Mouse (Mus musculus) adrenal gland, adult (tissue): Measurements from ENCODE around the gene Fadd.

ENCODE experiments used
- DNase-seq, 2 experiments: peaks; one replicate each; pipeline ENCODE4 v3.0.0; 2022 to 2023; ENCODE audit warnings: low spot score in 1 of 2; ENCODE audit not compliant: inconsistent age in 2 of 2

Fadd gene

DNA sequence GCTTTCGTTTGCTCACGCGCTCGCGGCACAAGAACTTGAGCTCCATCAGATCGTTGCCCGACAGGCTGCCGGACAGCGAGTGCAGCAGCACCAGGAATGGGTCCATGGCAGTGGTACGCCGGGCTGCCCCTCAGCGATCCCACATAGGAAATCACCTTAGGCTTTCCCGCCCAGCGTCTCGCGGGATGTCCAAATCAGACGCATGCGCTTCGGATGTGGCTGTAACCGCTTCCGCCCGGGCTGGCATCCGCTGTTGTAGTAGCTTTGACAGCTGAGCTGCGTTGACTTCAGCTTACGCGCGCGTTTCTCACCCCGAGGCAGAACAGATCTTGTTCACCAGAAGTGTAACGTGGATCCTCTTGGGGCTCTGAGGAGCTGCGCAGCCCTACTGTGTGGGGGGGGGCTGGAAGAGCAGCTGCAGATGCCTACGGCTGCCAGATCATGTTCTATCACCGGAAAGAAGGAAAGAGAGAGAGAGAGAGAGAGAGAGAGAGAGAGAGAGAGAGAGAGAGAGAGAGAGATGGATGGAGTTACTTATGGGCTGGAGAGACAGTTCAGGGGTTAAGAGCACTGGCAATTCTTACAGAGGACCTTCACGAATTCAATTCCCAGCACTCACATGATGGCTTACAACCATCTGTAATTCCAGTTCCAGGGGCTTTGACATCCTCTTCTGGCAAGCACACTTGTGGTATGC, at the start of gene Fadd:
TSS of gene Fadd (minus strand) at position 180 of the 697 bp plus-strand sequence.
- peak; percentile 95 to 99 for DNase-seq

GRCm38 (mm10) chr7:144630622-144631021, 48.4 kb upstream of the Fadd start:
- DNase-seq: peak in 1 of 2 experiments; percentile 46

DNA sequence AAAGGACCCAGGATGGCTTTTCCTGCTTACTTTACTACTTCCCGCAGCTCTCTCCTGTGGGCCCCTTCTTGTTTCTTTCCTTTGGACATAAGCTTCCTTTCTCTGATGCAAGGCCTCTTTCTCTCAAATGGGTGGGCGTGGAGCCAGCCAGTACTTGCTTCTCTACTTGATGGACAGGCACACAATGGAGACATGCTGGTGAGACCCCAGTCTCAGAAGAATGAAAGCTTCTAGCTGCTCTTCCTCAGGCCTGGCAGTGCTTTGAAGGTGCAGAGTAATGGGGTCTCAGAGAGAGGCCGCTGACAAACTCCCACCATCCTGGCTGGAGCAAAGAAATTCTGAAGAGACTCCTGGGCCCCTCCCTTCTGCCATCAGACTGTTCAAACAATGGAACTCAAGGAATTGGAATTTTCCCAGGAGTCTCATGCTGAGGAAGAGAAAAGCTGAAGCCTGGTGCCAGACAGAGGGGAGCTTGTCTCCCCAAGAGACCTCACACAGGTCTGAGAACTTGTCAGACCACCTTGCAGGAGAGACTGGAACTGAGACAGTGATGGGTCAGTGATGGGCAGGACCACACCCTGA, 46.2 kb upstream of the Fadd start:
- DNase-seq: no peak

DNA sequence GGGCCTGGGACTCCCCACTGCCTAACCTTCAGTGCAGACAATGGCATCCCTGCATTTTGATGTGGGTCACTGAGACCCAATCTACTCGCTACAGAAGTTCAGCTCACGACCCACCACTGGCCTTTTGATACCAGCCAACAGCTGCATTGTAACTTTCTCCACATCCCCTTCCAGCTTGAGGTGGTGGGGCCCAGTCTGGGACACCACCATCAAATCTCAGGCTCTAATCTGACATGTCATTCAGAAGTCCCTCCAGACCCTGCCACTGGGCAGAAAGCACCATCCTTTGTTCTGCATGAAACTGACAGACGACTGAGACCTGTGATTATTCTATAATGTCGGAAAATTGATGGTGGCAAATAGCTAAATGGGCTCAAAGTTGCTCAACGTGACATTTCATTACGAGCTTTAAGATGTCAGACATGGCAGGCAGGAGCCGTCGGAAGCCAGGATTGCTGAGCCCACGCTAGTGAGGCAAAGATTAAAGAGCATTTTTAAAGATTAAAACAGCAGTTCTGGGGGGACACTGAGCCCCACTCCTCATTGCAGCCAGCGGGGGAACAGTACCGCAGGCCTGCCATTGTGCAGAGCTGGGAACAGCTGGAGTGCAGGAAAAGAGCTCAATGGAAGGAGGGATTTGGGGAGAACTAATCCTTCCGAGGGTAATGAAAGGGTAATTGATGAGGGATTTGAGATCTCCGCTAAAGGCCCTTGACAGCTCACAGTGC, 45.5 kb upstream of the Fadd start:
- no peak for DNase-seq

DNA sequence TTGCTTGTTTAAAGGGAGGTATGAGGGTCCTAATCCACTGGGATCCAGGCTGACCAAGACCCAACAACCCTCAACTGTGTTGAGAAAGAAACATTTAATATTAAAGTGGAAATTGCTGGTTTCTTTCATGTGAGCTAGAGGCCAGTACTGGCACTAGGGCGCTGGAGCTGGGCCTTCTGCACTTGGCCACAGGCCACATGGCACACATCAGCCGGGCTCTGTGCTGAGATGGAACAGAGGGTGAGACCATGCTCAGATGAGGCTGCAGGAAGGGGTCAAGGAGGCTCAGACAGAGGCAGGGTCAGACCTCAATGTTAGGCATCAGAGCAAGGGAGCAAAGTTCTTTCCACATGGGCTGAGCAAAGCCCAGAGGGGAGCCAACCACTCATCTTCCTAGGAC, 43.8 kb upstream of the Fadd start:
- DNase-seq: peak in 1 of 2 experiments; percentile 62

- DNase-seq: peak; percentile 84 to 90
Measured at GRCm38 (mm10) chr7:144620721-144621681, 38.7 kb upstream of the Fadd start.

DNA sequence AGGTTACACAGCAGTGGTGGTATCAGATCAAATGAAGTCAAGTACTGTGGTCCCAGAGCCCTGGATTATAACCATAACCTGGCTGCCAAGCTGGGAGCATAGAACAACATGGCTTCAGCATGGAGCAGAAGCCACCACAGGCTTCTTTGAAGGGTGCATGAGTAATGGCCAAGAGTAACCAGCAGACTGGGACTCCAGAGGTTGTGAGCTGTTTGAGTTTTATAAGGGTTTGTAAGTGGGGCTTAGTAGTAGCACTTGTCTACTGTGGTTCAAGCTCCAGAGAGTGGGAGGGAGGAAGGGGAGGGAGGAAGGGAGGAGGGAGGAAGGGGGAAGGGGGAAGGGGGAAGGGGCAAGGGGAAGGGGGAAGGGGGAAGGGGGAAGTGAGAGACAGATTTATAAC, 38.1 kb upstream of the Fadd start:
- DNase-seq: no peak

- DNase-seq: peak in 1 of 2 experiments; percentile 69
Measured at GRCm38 (mm10) chr7:144615343-144615742, 33.1 kb upstream of the Fadd start.

- no peak for DNase-seq
Measured at GRCm38 (mm10) chr7:144612829-144613228, 30.6 kb upstream of the Fadd start.

GRCm38 (mm10) chr7:144612351-144612750, 30.1 kb upstream of the Fadd start:
- DNase-seq: no peak

- no peak for DNase-seq
Measured at GRCm38 (mm10) chr7:144611595-144611994, 29.3 kb upstream of the Fadd start.

DNA sequence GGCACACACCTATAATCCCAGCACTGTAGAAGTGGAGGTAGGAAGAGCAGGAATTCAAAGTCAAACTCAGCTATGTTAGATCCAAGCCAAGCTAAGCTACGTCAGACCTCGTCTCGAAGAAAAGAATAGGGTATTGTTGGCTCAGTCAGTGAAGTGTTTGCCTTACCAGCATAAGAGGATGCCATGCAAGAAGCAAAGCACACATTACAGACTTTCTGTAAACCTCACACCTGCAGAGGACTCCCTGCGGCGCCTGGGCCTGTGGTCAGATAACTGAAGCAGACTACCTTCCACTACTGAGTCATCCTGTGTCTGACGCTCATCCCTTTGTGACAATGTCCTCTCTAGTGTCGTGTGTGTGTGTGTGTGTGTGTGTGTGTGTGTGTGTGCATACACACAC, 27.3 kb upstream of the Fadd start:
- no peak for DNase-seq

GRCm38 (mm10) chr7:144607862-144608261, 25.6 kb upstream of the Fadd start:
- DNase-seq: no peak

DNA sequence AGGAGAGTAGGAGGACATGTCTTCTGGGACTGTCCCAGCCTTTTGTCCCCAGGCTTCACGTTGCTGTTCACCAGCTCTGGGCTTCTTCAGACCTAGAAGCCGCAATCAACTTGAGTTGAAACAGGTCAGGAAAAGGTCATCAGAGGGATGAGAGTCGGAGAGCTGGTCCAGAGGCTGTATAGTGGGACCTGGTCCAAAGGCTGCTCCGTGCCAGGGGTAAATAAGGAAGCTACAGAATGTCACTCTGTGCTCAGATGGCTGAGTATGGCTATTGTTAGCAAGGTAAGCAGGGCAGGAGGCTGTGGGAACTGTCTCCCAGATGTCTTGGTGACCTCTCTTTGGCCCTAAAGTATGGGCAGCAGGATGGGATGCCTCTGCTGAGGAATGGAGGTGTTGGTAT, 22.5 kb upstream of the Fadd start:
- no peak for DNase-seq

- DNase-seq: no peak
Measured at GRCm38 (mm10) chr7:144604291-144604690, 22.0 kb upstream of the Fadd start.

DNA sequence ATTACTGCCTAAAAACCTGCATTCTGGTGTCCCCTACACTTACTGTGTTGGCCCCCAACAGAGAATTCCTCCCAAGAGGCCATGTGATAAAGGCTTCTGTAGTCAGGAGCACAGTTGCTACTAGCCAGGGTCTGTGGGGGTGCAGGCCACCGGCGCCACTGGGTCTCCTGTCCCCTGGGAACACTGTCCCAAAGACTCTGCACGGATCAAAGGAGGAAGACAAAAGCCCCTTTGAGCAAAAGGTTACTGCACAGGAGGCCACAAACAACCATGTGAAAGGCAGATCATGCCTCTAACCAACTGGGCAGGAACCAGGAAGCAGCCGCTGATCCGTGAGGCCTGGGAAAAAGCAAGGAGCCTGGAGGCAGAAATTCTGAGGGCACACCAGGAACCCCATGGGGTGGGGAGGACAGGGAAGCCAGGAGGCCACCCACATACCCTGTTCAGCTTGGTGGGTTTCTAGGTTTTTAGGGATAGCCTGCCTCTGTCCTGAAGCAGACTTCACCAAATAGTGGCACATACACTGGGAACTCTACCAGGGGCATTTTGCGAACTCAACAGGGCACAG, 18.2 kb upstream of the Fadd start:
- DNase-seq: no peak

DNA sequence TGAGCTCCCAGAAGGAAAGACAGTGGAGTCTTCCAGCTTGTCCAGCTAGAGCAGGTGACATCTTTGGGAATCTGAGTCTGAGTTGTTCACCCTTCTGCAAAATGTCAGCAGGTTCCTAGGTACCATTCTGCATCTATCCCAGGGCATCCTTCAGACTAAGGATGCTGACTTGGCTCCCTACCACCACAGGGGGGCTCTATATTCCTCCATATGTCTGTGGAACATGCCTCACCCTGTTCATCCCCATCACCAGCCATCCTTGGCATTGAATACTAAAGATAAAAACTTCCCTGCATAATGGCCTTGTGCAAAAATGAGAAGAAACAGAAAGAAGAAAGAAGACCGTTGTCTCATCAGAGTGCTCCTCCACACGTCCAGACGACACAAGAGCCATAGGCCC, 7.2 kb upstream of the Fadd start:
- no peak for DNase-seq

DNA sequence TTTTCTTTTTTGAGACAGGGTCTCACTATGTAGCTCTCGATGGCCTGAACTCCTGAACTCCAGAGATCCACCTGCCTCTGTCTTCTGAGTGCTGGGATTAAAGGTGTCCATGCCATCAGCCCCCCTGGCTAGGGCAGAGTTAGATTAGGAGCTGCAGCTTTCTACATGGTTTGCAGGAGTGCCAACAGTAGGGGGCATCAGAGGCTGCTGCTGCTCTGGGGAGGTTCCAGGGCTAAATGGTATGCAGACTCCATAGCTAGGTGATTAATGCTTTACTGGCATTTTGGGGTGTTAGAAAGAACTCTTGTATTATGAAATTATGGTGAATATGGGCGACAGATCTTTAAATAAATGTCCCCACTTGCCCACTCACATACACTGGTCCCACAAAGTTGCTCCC, 5.0 kb upstream of the Fadd start:
- peak; percentile 51 to 79 for DNase-seq

DNA sequence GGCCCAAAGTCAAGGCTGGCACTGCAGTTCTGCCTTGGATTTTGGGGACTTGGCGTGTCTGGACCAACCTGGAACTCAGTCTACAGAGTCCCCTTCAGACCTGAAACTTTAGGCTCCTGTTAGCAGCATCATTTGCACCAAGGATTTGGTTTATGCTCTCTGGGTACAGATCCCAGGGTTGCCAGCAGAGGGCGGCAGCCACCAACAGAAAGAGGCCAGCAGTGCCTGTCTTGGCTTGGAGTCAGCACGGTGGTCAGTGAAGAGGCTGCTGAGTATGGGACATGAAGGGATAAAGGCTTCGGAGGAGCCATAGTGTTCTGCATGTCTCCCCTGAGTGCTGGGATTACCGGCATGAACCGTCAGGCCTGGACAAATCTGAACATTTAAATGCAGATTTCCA, 3.4 kb upstream of the Fadd start:
- peak; percentile 66 to 90 for DNase-seq

DNA sequence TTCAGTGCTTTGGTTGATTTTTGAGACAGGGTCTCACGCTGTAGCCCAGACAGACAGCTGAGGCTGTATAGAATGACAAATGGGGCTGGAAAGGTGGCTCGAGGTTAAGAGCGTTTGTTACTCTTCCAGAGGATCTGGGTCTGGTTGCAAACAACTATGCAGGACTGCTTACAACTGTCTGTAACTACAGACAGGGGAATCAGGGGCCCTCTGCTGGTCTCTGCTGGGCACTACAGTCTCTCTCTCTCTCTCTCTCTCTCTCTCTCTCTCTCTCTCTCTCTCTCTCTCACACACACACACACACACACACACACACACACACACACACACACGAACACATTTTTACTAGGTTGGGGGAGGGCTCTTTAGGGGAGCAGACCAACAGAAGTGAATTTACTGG, 1.4 kb upstream of the Fadd start:
- peak in 1 of 2 experiments; percentile 74 for DNase-seq
